ENCODE assay signal across 31 mouse cellular contexts in the genomic region with DNA sequence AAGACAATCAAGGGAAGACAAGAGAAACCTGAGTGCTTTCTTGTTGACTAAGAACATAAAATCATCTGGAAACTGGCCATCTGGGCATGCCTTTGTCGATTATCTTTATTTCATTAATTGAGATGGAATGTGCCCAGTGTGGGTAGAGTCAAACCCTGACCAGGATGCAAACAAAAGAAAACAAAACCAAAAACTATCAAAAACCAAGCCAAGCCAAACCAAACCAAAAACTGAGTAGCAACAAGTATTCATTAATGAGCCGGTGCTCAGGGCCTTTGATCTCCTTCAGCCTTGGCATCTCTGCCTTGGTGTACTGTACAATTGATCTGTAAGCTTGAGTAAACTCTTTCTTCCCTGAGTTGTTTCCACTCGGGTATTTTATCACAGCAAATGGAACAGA.
"Had no signal": no experiment of that assay in that cellular context is flagged by ENCODE, and none has a peak within 500 bp of the region (broad histone marks: within the 10 kb centered on the region; RNA-seq: fewer than 3 reads in every experiment).

No protein-coding gene starts in this region.

- H3K27ac ChIP-seq: left cerebral cortex, adult 2 months; limb, embryonic 10.5 days; limb, embryonic 12.5 days; limb, embryonic 13.5 days; limb, embryonic 15.5 days; liver, embryonic 12.5 days; liver, embryonic 13.5 days; liver, embryonic 14.5 days; liver, embryonic 15.5 days; lung, embryonic 15.5 days; macrophage; midbrain, embryonic 10.5 days; midbrain, embryonic 12.5 days; midbrain, embryonic 13.5 days; midbrain, embryonic 15.5 days; neural tube, embryonic 12.5 days had no signal

- H3K27me3 ChIP-seq: limb, embryonic 12.5 days; limb, embryonic 13.5 days; limb, embryonic 15.5 days; liver, embryonic 12.5 days; liver, embryonic 13.5 days; liver, embryonic 15.5 days; lung, embryonic 15.5 days; megakaryocyte, embryonic 14.5 days; midbrain, embryonic 12.5 days; midbrain, embryonic 13.5 days; midbrain, embryonic 15.5 days; neural tube, embryonic 12.5 days had no signal

- H3K36me3 ChIP-seq: limb, embryonic 10.5 days; limb, embryonic 12.5 days; limb, embryonic 13.5 days; limb, embryonic 15.5 days; liver, embryonic 12.5 days; liver, embryonic 13.5 days; liver, embryonic 15.5 days; lung, embryonic 15.5 days; midbrain, embryonic 10.5 days; midbrain, embryonic 12.5 days; midbrain, embryonic 13.5 days; midbrain, embryonic 15.5 days; neural tube, embryonic 12.5 days had no signal

- H3K4me3 ChIP-seq: left cerebral cortex, adult 2 months; limb, embryonic 10.5 days; limb, embryonic 12.5 days; limb, embryonic 13.5 days; limb, embryonic 15.5 days; liver, embryonic 12.5 days; liver, embryonic 13.5 days; liver, embryonic 15.5 days; lung, embryonic 15.5 days; megakaryocyte, embryonic 14.5 days; midbrain, embryonic 10.5 days; midbrain, embryonic 12.5 days; midbrain, embryonic 13.5 days; midbrain, embryonic 15.5 days; myocyte; neural tube, embryonic 12.5 days had no signal

- H3K9me3 ChIP-seq: limb, embryonic 10.5 days; limb, embryonic 12.5 days; limb, embryonic 13.5 days; limb, embryonic 15.5 days; liver, embryonic 12.5 days; liver, embryonic 13.5 days; liver, embryonic 15.5 days; lung, embryonic 15.5 days; megakaryocyte, embryonic 14.5 days; midbrain, embryonic 10.5 days; midbrain, embryonic 12.5 days; midbrain, embryonic 13.5 days; midbrain, embryonic 15.5 days; neural tube, embryonic 12.5 days had no signal

- DNase-seq: left cerebral cortex, postnatal 4 days; liver, embryonic 13.5 days; liver, postnatal 0 days; lung, adult 18-20 months; lung, adult 2 months; lung, embryonic 14.5 days; lung, postnatal 10 days; lung, postnatal 14 days; lung, postnatal 36 days; lung, postnatal 4 days; midbrain, embryonic 14.5 days had no signal

- ATAC-seq: liver, embryonic 12.5 days; liver, postnatal 0 days; lung, postnatal 0 days; midbrain, embryonic 13.5 days; midbrain, embryonic 15.5 days had no signal

- H3K4me2 ChIP-seq: limb, embryonic 12.5 days; limb, embryonic 13.5 days; limb, embryonic 15.5 days; liver, embryonic 11.5 days; liver, embryonic 12.5 days; liver, embryonic 13.5 days; liver, embryonic 15.5 days; lung, embryonic 14.5 days; lung, embryonic 15.5 days; midbrain, embryonic 11.5 days; midbrain, embryonic 12.5 days; midbrain, embryonic 13.5 days; midbrain, embryonic 15.5 days; neural tube, embryonic 12.5 days had no signal

- H3K9ac ChIP-seq: limb, embryonic 12.5 days; limb, embryonic 13.5 days; limb, embryonic 15.5 days; liver, embryonic 12.5 days; liver, embryonic 13.5 days; liver, embryonic 14.5 days; liver, embryonic 15.5 days; liver, postnatal 0 days; lung, embryonic 14.5 days; lung, embryonic 15.5 days; midbrain, embryonic 12.5 days; midbrain, embryonic 13.5 days; midbrain, embryonic 15.5 days; neural tube, embryonic 12.5 days had no signal

- H3K4me1 ChIP-seq: limb, embryonic 10.5 days; limb, embryonic 12.5 days; limb, embryonic 13.5 days; limb, embryonic 15.5 days; liver, embryonic 12.5 days; liver, embryonic 13.5 days; liver, embryonic 15.5 days; lung, embryonic 15.5 days; megakaryocyte, embryonic 14.5 days; midbrain, embryonic 10.5 days; midbrain, embryonic 12.5 days; midbrain, embryonic 13.5 days; midbrain, embryonic 15.5 days; neural tube, embryonic 12.5 days had no signal
